Mouse (Mus musculus) cortical plate, adult 2 months (tissue): Measurements from ENCODE around the gene Cul9.

ENCODE experiments used
- CTCF ChIP-seq: fragments of 200-500 bp; IDR thresholded peaks from 2 replicates; pipeline ENCODE4 v1.5.1; 2011; ENCODE audit warnings: mild to moderate bottlenecking, control low read depth, low read length; ENCODE audit not compliant: insufficient read depth; ENCODE audit errors: extremely low read depth
- POLR2A ChIP-seq: fragments of 200-500 bp; IDR thresholded peaks from 2 replicates; pipeline ENCODE4 v1.6.1; 2011; ENCODE audit warnings: mild to moderate bottlenecking, low read length, control low read depth; ENCODE audit not compliant: insufficient read depth; ENCODE audit errors: extremely low read depth

- TF ChIP-seq POLR2A (no peak), CTCF (no peak)
Observed at GRCm38 (mm10) chr17:46586327-46586726, 40.1 kb upstream of the Cul9 start.
